Mouse (Mus musculus) midbrain, embryonic 14.5 days (tissue): ENCODE results near the gene H6pd. TPM values are rescaled to one million over a fixed set of nuclear protein-coding genes. Genes with fewer than 3 reads are reported as not detected.
A peak's percentile ranks its signal among the peaks of the same experiment; 100 is the strongest.

Source experiments
- ATAC-seq: fragments of 200-750 bp; cut with Nextera tagmentation; 2 replicates; pipeline ENCODE4 v1.8.0; 2017; ENCODE audit warnings: moderate number of reproducible peaks, moderate library complexity; ENCODE audit not compliant: low FRiP score, low TSS enrichment
- DNase-seq: peaks from one replicate; pipeline ENCODE4 v3.0.0-alpha.2; 2015
- H3K27ac ChIP-seq: fragments of 300-500 bp; sonication (generic); replicated peaks from 2 replicates; pipeline ENCODE4 v1.5.1; 2014; ENCODE audit warnings: mild to moderate bottlenecking, low read depth, low read length, moderate library complexity
- H3K27me3 ChIP-seq: fragments of 300-500 bp; sonication (generic); 2 replicates; pipeline ENCODE4 v1.6.1; 2014; ENCODE audit warnings: low read length, control low read depth, mixed read lengths; ENCODE audit not compliant: control insufficient read depth, insufficient read depth
- H3K36me3 ChIP-seq: fragments of 300-500 bp; sonication (generic); 2 replicates; pipeline ENCODE4 v1.6.1; 2014; ENCODE audit warnings: low read length, control low read depth; ENCODE audit not compliant: control insufficient read depth, insufficient read depth
- H3K4me1 ChIP-seq: fragments of 300-500 bp; sonication (generic); 2 replicates; pipeline ENCODE4 v1.6.1; 2014; ENCODE audit warnings: mild to moderate bottlenecking, antibody characterized with exemption, low read length, control low read depth; ENCODE audit not compliant: control insufficient read depth, insufficient read depth
- H3K4me2 ChIP-seq: fragments of 300-500 bp; sonication (generic); 2 replicates; pipeline ENCODE4 v1.6.1; 2014; ENCODE audit warnings: mild to moderate bottlenecking, low read length, moderate library complexity
- H3K4me3 ChIP-seq: fragments of 300-500 bp; sonication (generic); replicated peaks from 2 replicates; pipeline ENCODE4 v1.5.1; 2014; ENCODE audit warnings: low read depth, low read length
- H3K9ac ChIP-seq: fragments of 300-500 bp; sonication (generic); replicated peaks from 2 replicates; pipeline ENCODE4 v1.6.1; 2014; ENCODE audit warnings: mild to moderate bottlenecking, low read length, moderate library complexity
- H3K9me3 ChIP-seq: fragments of 300-500 bp; sonication (generic); 2 replicates; pipeline ENCODE4 v1.6.1; 2016; ENCODE audit warnings: low read length, control low read depth, mixed read lengths; ENCODE audit not compliant: control insufficient read depth
- WGBS: fragments of 180-500 bp; shearing (Covaris S2); extraction: QIAGEN DNeasy Blood & Tissue Kit; methylation state at CpG from one replicate; pipeline ENCODE4 v1.1.7; 2014; 5-methylcytosine and 5-hydroxymethylcytosine counted together
- polyA plus RNA-seq: library from polyadenylated mRNA; unstranded; fragments of >200 nt; fragmentation: Nextera tagmentation; extraction: Ambion mirVana; gene quantifications from 2 replicates; pipeline ENCODE4 v1.2.1, GENCODE M21; 2014

Gene H6pd
- polyA plus RNA-seq, 1 experiment from 2014 or later: 1.7 TPM

DNA sequence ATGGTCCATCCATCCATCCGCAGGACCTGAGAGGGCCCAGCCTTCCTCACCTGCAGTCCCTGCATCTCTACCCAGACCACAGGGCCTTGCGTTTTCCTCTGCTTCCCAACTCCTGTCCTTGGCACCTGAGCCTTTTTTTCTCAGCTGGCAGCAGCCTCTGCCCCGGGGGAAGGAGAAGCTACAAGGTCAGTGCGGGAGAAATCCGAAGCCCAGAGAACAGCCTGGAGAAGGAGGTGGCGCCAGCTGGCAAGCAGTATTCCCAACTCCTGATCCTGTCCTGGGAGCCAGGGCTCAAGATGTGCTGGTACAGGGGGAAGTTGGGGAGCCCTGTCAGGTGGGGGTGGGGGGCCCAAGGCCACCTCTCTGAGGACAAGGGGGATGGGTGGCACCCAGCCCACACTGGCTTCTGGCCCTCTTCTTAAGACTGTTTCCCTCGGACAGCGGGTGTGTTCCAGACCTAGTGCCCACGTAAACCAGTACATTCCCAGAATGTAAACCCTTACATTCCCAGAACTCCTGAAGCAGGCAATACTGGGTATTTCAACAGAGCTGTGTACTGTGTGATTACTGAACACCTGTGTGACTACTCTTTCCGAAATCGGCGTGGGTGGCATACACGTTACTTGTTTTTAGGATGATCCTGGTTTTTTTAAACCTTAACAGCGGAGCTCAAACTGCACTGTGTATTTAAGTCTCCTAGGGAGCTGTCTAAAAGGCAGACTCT is 9.9 kb downstream of the H6pd start:
- Histone ChIP-seq H3K9me3 (no peaks in the 10 kb centered on the region), H3K27me3 (no peaks in the 10 kb centered on the region), H3K4me2 (no peak overlapping the region), H3K9ac (no peak overlapping the region), H3K27ac (no peak overlapping the region), H3K4me1 (no peaks in the 10 kb centered on the region), H3K36me3 (no peaks in the 10 kb centered on the region), H3K4me3 (no peak overlapping the region)
- ATAC-seq: no peak
- DNase-seq: no peak
- 79% methylated on average over 14 of the region's 14 CpGs for WGBS

DNA sequence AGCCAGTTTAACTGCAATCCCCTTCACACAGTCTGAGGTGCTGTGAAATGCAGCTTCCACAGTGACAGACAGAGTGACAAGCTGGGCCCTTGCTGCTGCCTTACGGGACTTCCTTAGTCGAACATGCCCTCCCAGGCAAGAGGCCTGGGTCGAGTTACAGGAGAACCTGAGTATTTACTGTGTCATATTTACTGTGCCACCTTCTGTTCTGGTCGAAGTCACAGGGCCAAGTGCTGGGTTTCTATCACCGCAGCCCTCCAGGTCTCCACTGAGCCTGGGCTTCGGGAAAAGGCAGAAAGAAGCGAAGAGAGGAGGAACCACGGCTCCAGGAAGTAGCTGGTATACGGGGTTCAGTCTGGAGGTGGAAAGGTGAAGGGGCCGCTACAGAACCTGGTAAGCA is 10.8 kb downstream of the H6pd start:
- no peak overlapping the region for H3K27ac ChIP-seq
- ATAC-seq: no peak
- 83% methylated on average over 10 of the region's 10 CpGs for WGBS
- no peak for DNase-seq
- H3K4me3 ChIP-seq: no peak overlapping the region
- H3K9me3 ChIP-seq: no peaks in the 10 kb centered on the region
- H3K9ac ChIP-seq: no peak overlapping the region
- H3K4me2 ChIP-seq: no peak overlapping the region
- H3K4me1 ChIP-seq: no peaks in the 10 kb centered on the region
- H3K36me3 ChIP-seq: no peaks in the 10 kb centered on the region
- H3K27me3 ChIP-seq: no peaks in the 10 kb centered on the region

- Histone ChIP-seq H3K4me2 (no peak overlapping the region), H3K4me3 (no peak overlapping the region), H3K27me3 (no peaks in the 10 kb centered on the region), H3K9ac (no peak overlapping the region), H3K9me3 (no peaks in the 10 kb centered on the region), H3K27ac (no peak overlapping the region), H3K36me3 (no peaks in the 10 kb centered on the region), H3K4me1 (no peaks in the 10 kb centered on the region)
- no peak for DNase-seq
- no peak for ATAC-seq
- WGBS: 79% methylated on average over 7 of the region's 7 CpGs
Observed at GRCm38 (mm10) chr4:149996440-149996839, 12.4 kb downstream of the H6pd start.

GRCm38 (mm10) chr4:149995911-149996310 is 12.9 kb downstream of the H6pd start:
- Histone ChIP-seq H3K27ac (no peak overlapping the region), H3K36me3 (no peaks in the 10 kb centered on the region), H3K27me3 (no peaks in the 10 kb centered on the region), H3K4me1 (peaks cover under 1% of the 10 kb centered on the region; the same call in 1 of the 2 replicates), H3K9me3 (no peaks in the 10 kb centered on the region), H3K9ac (no peak overlapping the region), H3K4me3 (no peak overlapping the region), H3K4me2 (no peak overlapping the region)
- 93% methylated on average over 7 of the region's 7 CpGs for WGBS
- ATAC-seq (no peak), DNase-seq (no peak)

GRCm38 (mm10) chr4:149994218-149994617 is 14.6 kb downstream of the H6pd start:
- H3K9ac ChIP-seq: no peak overlapping the region
- no peak overlapping the region for H3K4me3 ChIP-seq
- no peak for ATAC-seq
- no peak overlapping the region for H3K4me2 ChIP-seq
- no peaks in the 10 kb centered on the region for H3K27me3 ChIP-seq
- WGBS: 89% methylated on average over 10 of the region's 10 CpGs
- H3K36me3 ChIP-seq: no peaks in the 10 kb centered on the region
- no peaks in the 10 kb centered on the region for H3K9me3 ChIP-seq
- DNase-seq: no peak
- H3K27ac ChIP-seq: no peak overlapping the region
- peaks cover 14% of the 10 kb centered on the region for H3K4me1 ChIP-seq

DNA sequence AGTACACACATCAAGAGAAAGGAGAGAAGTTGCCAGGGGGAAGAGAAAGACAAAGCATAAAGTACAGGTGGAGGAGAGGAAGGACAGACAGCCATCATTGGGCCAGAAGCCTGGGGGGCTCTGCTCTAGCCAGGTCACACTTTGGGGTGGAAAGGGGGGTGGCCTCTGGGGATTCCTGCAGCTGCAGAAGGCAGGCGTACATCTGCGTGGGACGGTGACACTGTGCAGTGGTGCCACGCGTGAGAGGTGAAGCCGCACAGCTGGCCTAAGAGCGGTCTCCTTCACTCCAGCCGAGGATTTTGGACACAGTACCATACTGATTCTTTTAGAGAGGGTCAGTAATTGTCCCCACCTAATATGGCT is 16.2 kb downstream of the H6pd start:
- no peak overlapping the region for H3K9ac ChIP-seq
- WGBS: 92% methylated on average over 8 of the region's 8 CpGs

GRCm38 (mm10) chr4:149991755-149992669 is 16.8 kb downstream of the H6pd start:
- peaks cover 23% of the 10 kb centered on the region for H3K4me1 ChIP-seq
- ATAC-seq: no peak
- 69% methylated on average over 13 of the region's 13 CpGs for WGBS
- no peak overlapping the region for H3K27ac ChIP-seq
- no peak overlapping the region for H3K4me3 ChIP-seq
- no peaks in the 10 kb centered on the region for H3K27me3 ChIP-seq
- H3K36me3 ChIP-seq: no peaks in the 10 kb centered on the region
- DNase-seq: no peak
- H3K9ac ChIP-seq: no peak overlapping the region
- no peak overlapping the region for H3K4me2 ChIP-seq
- no peaks in the 10 kb centered on the region for H3K9me3 ChIP-seq

More for the DNA sequence above, 16.2 kb downstream of the H6pd start:
- Histone ChIP-seq H3K27ac (no peak overlapping the region), H3K36me3 (no peaks in the 10 kb centered on the region), H3K4me2 (no peak overlapping the region), H3K27me3 (no peaks in the 10 kb centered on the region), H3K9me3 (no peaks in the 10 kb centered on the region), H3K4me1 (peaks cover 23% of the 10 kb centered on the region), H3K4me3 (no peak overlapping the region)
- DNase-seq (no peak), ATAC-seq (no peak)

- peak overlapping the region; percentile 29; the same call in 1 of the 2 replicates for H3K9ac ChIP-seq
Observed at GRCm38 (mm10) chr4:149990954-149991633, 17.7 kb downstream of the H6pd start.

More at GRCm38 (mm10) chr4:149990954-149991633, 17.7 kb downstream of the H6pd start:
- no peaks in the 10 kb centered on the region for H3K9me3 ChIP-seq
- ATAC-seq (no peak), DNase-seq (no peak)
- H3K4me1 ChIP-seq: peaks cover 23% of the 10 kb centered on the region
- H3K27me3 ChIP-seq: no peaks in the 10 kb centered on the region
- H3K36me3 ChIP-seq: no peaks in the 10 kb centered on the region
- no peak overlapping the region for H3K4me3 ChIP-seq
- WGBS: 31% methylated on average over 9 of the region's 9 CpGs
- no peak overlapping the region for H3K27ac ChIP-seq
- H3K4me2 ChIP-seq: no peak overlapping the region
